Mouse (Mus musculus): ENCODE results near the gene Dio1.

The Dio1 gene

GRCm38 (mm10) chr4:107247110-107247509, 59.9 kb downstream of the Dio1 start:
- DNase-seq (ENCODE audit: low spot score in 2 of 2): no peak

- DNase-seq (ENCODE audit: low spot score in 2 of 2): no peak
Observed at GRCm38 (mm10) chr4:107246040-107246439, 60.9 kb downstream of the Dio1 start.

GRCm38 (mm10) chr4:107245368-107245767, 61.6 kb downstream of the Dio1 start:
- no peak for DNase-seq (ENCODE audit: low spot score in 2 of 2)

GRCm38 (mm10) chr4:107243365-107244333, 63.3 kb downstream of the Dio1 start:
- DNase-seq (ENCODE audit: low spot score in 2 of 2): no peak
